Mouse (Mus musculus) urinary bladder, postnatal 36 days (tissue): ENCODE data around the gene Dcst2.

Experiments
- DNase-seq, 2 experiments: peaks; one replicate each; pipeline ENCODE4 v3.0.0; 2022; ENCODE audit warnings: low spot score in 2 of 2, mixed read lengths in 1 of 2

Gene Dcst2

DNA sequence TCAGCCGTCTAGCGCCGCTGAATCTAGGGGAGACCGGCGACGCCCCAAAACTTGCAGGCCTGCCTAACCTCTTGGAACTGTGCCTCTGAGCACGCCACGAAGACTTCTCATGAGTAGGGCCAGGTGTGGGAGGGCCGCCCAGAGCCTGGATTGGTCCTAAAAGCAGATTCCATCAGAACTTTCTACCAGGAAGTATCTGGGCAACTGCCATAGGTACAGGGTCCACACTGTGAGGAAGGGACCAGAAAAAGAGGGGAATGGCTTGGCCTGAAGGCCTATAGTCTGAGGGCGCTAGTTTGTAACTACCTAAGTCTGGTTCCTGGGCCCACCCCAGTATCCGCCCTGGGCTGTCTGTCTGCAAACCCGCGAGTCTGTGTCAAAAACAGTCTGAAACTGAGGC is 30.2 kb upstream of the Dcst2 start:
- DNase-seq = no peak

GRCm38 (mm10) chr3:89332013-89332412 is 29.8 kb upstream of the Dcst2 start:
- DNase-seq = no peak

DNA sequence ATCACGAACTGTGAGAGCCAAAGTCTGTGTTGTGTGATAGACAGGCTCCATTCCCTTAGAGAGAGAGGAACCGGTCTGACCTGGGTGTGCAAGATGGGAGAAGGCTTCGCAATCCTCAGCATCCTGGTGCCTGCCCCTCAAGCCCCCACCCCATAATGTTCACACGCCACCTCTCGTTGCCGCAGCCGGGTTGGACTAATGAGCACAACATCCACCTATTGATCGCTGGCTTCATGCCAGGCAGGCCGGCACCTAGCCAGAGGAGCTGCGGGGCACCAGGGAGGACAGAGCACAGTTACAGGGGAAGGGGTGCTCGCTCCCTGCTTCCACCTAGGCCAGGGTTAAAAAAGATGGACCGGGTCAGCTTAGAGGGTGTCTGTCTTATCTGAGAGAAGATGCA is 29.3 kb upstream of the Dcst2 start:
- no peak for DNase-seq

DNA sequence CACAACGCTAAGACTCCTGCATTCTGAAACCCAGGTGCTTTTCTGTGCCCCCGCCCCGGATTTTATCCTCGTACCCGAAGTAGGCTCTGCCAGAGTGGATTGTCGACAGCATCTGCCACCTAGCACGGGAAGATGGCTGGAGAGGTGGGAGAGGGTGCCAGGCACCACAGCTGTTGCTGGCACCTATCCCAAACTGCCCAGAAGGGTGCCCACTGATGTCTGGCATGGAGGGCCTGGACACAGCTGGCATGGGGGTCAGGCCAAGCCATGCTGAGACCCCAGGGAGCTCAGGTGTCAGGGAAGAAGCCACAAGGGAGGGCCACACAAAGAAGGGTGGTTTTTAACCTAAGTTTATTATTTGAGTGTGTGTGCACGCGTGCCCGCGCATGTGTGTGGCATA is 28.7 kb upstream of the Dcst2 start:
- no peak for DNase-seq

DNA sequence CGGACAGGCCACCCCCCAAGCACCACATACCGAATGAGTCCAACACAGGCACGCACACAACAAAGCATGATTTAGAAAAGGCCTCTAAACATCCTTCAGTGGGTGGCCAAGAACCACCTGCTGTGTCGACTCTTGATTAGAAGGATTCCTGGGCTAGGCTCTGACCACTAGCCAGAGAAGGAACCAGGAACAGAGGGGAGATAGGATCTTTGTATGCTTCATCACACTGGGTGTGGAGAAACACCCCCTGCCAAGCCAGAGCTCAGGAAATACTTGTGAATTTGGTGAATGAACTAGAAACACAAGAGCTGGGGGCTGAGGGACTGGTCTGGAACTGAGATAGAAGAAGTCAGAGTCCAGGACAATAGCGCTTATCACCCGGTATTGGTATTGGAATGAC is 25.2 kb upstream of the Dcst2 start:
- DNase-seq = no peak

- no peak for DNase-seq
These were observed 24.6 kb upstream of the Dcst2 start for GRCm38 (mm10) chr3:89337062-89337720.

GRCm38 (mm10) chr3:89337721-89338578 is 23.8 kb upstream of the Dcst2 start, which contains the start of gene Efna4:
TSS of gene Efna4 (minus strand) at chr3:89338028.
- DNase-seq = peak in 1 of 2 experiments; percentile 48

- peak; percentile 58 to 72 for DNase-seq
These were observed 22.4 kb upstream of the Dcst2 start for GRCm38 (mm10) chr3:89339416-89339815.

GRCm38 (mm10) chr3:89340465-89340864 is 21.3 kb upstream of the Dcst2 start:
- peak; percentile 60 to 64 for DNase-seq

DNA sequence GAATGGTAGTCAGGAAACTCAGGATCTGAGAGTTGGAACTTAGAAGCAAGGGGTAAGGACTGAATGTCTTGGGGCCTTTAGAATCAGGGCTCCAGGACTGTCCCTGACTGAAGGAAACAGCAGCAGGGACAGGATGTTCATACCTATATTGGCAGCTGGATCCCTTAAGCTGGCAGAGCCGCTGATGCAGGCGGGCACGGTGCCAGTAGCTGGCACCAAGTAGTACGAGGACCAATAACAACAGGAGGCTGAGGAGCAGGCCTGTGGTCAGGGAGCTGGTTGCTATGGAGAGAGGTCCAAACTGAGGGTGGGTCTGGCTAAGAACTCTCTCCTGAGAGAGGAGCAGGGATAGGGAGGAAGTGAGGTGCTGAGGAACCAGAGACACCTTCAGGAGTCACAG is 20.0 kb upstream of the Dcst2 start:
- no peak for DNase-seq

GRCm38 (mm10) chr3:89343279-89343678 is 18.5 kb upstream of the Dcst2 start:
- no peak for DNase-seq

- no peak for DNase-seq
These were observed 14.8 kb upstream of the Dcst2 start for GRCm38 (mm10) chr3:89346815-89347540.

DNA sequence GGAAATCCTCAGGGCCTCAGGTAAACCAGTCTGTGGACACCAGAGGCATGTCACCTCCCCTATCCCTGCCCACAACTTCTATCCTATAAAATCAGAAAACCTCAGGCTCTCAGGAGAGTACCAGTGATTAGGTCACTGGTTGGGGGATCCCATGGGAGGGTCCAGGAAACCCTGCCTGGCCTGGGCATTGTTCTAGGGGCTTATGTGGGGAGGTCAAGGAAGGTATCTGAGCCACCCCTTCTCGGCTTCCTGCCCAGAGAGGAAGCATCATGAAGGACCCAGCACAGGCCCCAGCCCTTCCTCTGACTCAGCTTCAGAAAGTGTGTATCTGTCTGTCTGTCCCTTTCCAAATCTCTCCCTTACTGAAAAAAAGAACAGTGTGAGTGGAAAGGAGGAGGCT is 13.9 kb upstream of the Dcst2 start:
- peak in 1 of 2 experiments; percentile 35 for DNase-seq

- peak; percentile 26 to 59 for DNase-seq
These were observed 12.6 kb upstream of the Dcst2 start for GRCm38 (mm10) chr3:89348911-89349868.

- peak; percentile 88 to 91 for DNase-seq
These were observed 11.8 kb upstream of the Dcst2 start, which contains the start of gene Adam15 for GRCm38 (mm10) chr3:89349869-89350501. TSS of gene Adam15 (minus strand) at chr3:89349996.

- DNase-seq = no peak
These were observed 10.5 kb upstream of the Dcst2 start for GRCm38 (mm10) chr3:89351271-89351670.

GRCm38 (mm10) chr3:89354816-89355511 is 6.8 kb upstream of the Dcst2 start:
- DNase-seq = peak; percentile 80 to 86

- no peak for DNase-seq
These were observed 6.3 kb upstream of the Dcst2 start for GRCm38 (mm10) chr3:89355512-89355902.

DNA sequence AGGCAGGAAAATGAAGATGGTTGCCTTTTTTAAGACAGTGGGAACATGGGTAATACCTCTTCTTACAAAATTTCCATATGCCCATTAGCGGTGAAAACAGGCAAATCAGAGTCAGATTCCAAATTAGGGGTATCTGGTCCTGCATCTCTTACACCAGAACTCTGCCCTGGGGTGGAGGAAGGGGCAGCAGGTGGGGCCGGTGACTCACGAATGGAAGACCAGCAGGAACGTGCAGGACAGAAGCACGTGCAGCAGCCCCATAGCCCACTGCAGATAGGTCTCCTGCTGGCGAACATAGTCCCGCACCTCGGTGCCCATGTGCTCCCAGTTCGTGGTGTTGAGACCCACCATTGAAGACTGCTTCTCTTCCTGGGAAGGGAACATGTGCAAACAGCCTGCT is 5.7 kb upstream of the Dcst2 start:
- DNase-seq = no peak

- DNase-seq = no peak
These were observed 2.1 kb upstream of the Dcst2 start for GRCm38 (mm10) chr3:89359630-89360029.
